8 mouse cellular contexts compared by ENCODE assay signal in genomic region chr13:57595032-57595760, GRCm38 (mm10).
DNase-seq lines count a peak whose midpoint lies in the region.

No protein-coding gene starts in this region.

- peaks cover 16% of the 10 kb centered on the region for H3K4me1 ChIP-seq in forebrain, embryonic 10.5 days
- peaks cover 20% of the 10 kb centered on the region for H3K4me1 ChIP-seq in midbrain, embryonic 10.5 days

- peaks cover 47% of the 10 kb centered on the region for H3K27me3 ChIP-seq in forebrain, embryonic 10.5 days (ENCODE audit: poor library complexity, severe bottlenecking)
- H3K27me3 ChIP-seq in midbrain, embryonic 10.5 days (ENCODE audit: low read depth, poor library complexity, severe bottlenecking), result peaks cover 47% of the 10 kb centered on the region

- intact Hi-C loops in gastrocnemius, postnatal 36 days (cut with DNase I), result no loop called here

- no peaks in the 10 kb centered on the region for H3K36me3 ChIP-seq in forebrain, embryonic 10.5 days (replicated peaks)
- H3K36me3 ChIP-seq in midbrain, embryonic 10.5 days, result no peaks in the 10 kb centered on the region

- no peak overlapping the region for H3K4me3 ChIP-seq in forebrain, embryonic 10.5 days
- H3K4me3 ChIP-seq in midbrain, embryonic 10.5 days, result no peak overlapping the region; the same call in 1 of the 2 replicates

- 74% methylated on average over 15 of the region's 15 CpGs for WGBS in forebrain, embryonic 10.5 days
- 73% methylated on average over 15 of the region's 15 CpGs for WGBS in midbrain, embryonic 10.5 days

- peak; percentile 9 for DNase-seq in R1 (ENCODE audit: low read depth, low spot score)
- DNase-seq in forebrain, embryonic 10.5 days (ENCODE audit: extremely low spot score, low spot score), result no peak
- peak; percentile 45 to 62 for DNase-seq in layer of hippocampus, adult 18-20 months (ENCODE audit: low spot score in 2 of 2)
- DNase-seq in midbrain, embryonic 10.5 days (ENCODE audit: low spot score), result no peak
- no peak for DNase-seq in lung, postnatal 36 days
- DNase-seq in gastrocnemius, postnatal 36 days, result no peak
- no peak for DNase-seq in urinary bladder, postnatal 10 days (ENCODE audit: low spot score)
- no peak for DNase-seq in cerebellum, adult 9-11 months

- H3K27ac ChIP-seq in forebrain, embryonic 10.5 days, result peak overlapping the region; percentile 45; the same call in 1 of the 2 replicates
- H3K27ac ChIP-seq in midbrain, embryonic 10.5 days (replicated peaks), result peak overlapping the region; percentile 76

- H3K9me3 ChIP-seq in forebrain, embryonic 10.5 days, result no peaks in the 10 kb centered on the region
- no peaks in the 10 kb centered on the region for H3K9me3 ChIP-seq in midbrain, embryonic 10.5 days (replicated peaks)

Comparison
In these comparisons a context has a peak if more than half of its experiments do, and no peak if none do; other contexts are left out.
1. DNase-seq: peak in R1 (single experiment) and layer of hippocampus, adult 18-20 months (2 of 2); none in forebrain, embryonic 10.5 days (single experiment), midbrain, embryonic 10.5 days (single experiment), lung, postnatal 36 days (single experiment), gastrocnemius, postnatal 36 days (0 of 2), urinary bladder, postnatal 10 days (single experiment) and cerebellum, adult 9-11 months (single experiment).